Mouse (Mus musculus) heart, postnatal 0 days (tissue): Measurements from ENCODE around the gene Lef1.

Experiments used
- CTCF ChIP-seq: IDR thresholded peaks from 2 replicates; pipeline ENCODE4 v1.5.1; 2016; ENCODE audit warnings: antibody characterized with exemption, control low read depth, low read depth
- EP300 ChIP-seq: IDR thresholded peaks from 2 replicates; pipeline ENCODE4 v1.6.1; 2016; ENCODE audit warnings: antibody characterized with exemption, low read depth

DNA sequence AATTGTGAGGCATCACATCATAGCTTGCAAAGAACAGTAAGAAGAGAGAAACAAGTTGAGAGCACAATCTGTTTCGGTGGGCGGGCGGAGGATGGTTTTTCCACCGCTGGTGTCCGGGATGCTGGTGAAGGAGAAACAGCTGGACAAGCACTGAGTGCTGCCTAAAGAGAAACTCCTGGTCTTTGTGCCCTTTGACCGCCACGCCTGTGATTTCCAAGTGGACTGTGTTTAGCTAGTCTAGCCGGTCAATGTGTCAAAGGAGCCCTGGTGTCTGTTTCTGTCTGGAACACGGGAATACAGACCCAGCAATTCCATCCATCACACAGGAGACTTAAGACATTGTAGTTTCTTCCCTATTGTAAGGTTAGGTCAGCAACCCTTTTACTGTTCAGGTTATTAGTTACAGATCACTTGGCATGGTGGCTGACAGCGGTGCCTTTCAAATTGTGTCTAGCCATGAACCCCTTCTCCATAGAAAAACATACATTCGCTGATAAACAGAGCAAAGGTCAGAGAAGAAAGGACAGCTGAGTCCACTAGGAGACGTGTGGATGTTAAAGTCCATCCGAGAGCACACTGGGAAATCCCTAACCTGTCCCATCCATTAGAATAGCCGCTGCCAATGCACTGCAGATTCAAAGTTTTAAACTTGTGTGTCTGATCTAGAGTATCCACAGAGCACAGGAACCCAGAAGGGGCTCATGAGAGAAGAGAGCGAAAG is 153.7 kb downstream of the Lef1 start:
- TF ChIP-seq CTCF (no peak), EP300 (no peak)
